Mouse (Mus musculus) cortical plate, adult 2 months (tissue): ENCODE data around the gene A530032D15Rik.
"Not testable (repeated sequence)": the region's sequence is repeated elsewhere in the genome, so short reads cannot be mapped to it uniquely, and the experiment has no call there.

Source experiments
- CTCF ChIP-seq: fragments of 200-500 bp; IDR thresholded peaks from 2 replicates; pipeline ENCODE4 v1.5.1; 2011; ENCODE audit warnings: mild to moderate bottlenecking, control low read depth, low read length; ENCODE audit not compliant: insufficient read depth; ENCODE audit errors: extremely low read depth
- POLR2A ChIP-seq: fragments of 200-500 bp; IDR thresholded peaks from 2 replicates; pipeline ENCODE4 v1.6.1; 2011; ENCODE audit warnings: mild to moderate bottlenecking, low read length, control low read depth; ENCODE audit not compliant: insufficient read depth; ENCODE audit errors: extremely low read depth

DNA sequence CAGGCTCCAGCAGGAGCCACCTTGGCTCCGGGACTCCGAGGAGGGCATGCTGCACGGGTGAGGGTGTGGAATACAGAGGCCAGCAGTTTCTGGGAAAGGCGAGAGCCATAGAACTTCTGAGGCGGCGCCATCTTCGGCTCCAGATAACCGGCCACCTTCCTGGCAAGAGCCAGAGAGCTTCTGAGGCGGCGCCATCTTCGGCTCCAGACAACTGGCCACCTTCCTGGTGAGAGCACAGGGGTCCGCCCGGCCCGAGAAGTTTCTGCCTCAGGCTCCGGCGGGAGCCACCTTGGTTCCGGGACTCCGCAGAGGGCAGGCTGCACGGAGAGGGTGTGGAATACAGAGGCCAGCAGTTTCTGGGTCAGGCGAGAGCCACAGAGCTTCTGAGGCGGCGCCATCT lies 24.0 kb upstream of the A530032D15Rik start:
- not testable (repeated sequence) for TF ChIP-seq CTCF, POLR2A
